ENCODE assay signal across 18 mouse cellular contexts in genomic region chr5:119322411-119322810, GRCm38 (mm10).
"Had no signal": no experiment of that assay in that cellular context is flagged by ENCODE, and none has a peak within 500 bp of the region (broad histone marks: within the 10 kb centered on the region; RNA-seq: fewer than 3 reads in every experiment).

No protein-coding gene starts in this region.

- H3K36me3 ChIP-seq: limb, embryonic 10.5 days; limb, embryonic 13.5 days; liver, embryonic 13.5 days; midbrain, embryonic 12.5 days; neural tube, embryonic 13.5 days had no signal

- H3K4me2 ChIP-seq: limb, embryonic 13.5 days; liver, embryonic 13.5 days; lung, embryonic 14.5 days; midbrain, embryonic 12.5 days; neural tube, embryonic 13.5 days had no signal

- H3K4me1 ChIP-seq: limb, embryonic 13.5 days; neural tube, embryonic 13.5 days had no signal

- H3K9me3 ChIP-seq: limb, embryonic 10.5 days; limb, embryonic 13.5 days; liver, embryonic 13.5 days; midbrain, embryonic 12.5 days; neural tube, embryonic 13.5 days had no signal

- DNase-seq: kidney, adult 2 months; kidney, postnatal 25 days; layer of hippocampus, adult 9-11 months; liver, embryonic 13.5 days; right cerebral cortex, adult 18-20 months; right cerebral cortex, postnatal 14 days; right cerebral cortex, postnatal 4 days; thymus, adult 2 months had no signal

- H3K27ac ChIP-seq: kidney, postnatal 0 days; layer of hippocampus, adult 2 months; limb, embryonic 10.5 days; limb, embryonic 13.5 days; liver, embryonic 13.5 days; macrophage; midbrain, embryonic 12.5 days; neural tube, embryonic 13.5 days; stomach, postnatal 0 days had no signal

- H3K27me3 ChIP-seq: liver, embryonic 13.5 days; neural tube, embryonic 13.5 days had no signal

- H3K4me3 ChIP-seq: layer of hippocampus, adult 2 months; limb, embryonic 10.5 days; limb, embryonic 13.5 days; liver, embryonic 13.5 days; midbrain, embryonic 12.5 days; myocyte; neural tube, embryonic 13.5 days had no signal

- H3K9ac ChIP-seq: limb, embryonic 13.5 days; liver, embryonic 13.5 days; lung, embryonic 14.5 days; midbrain, embryonic 12.5 days; neural tube, embryonic 13.5 days had no signal
